Mouse (Mus musculus) ES-Bruce4 (cell line): ENCODE results near the gene Nanos3.

Experiments used
- CTCF ChIP-seq: IDR thresholded peaks from one replicate; pipeline ENCODE4 v1.8.1; 2011; ENCODE audit warnings: low read depth, low read length
- POLR2A ChIP-seq: IDR thresholded peaks from one replicate; pipeline ENCODE4 v1.8.1; 2011; ENCODE audit warnings: low read length; ENCODE audit not compliant: insufficient read depth

DNA sequence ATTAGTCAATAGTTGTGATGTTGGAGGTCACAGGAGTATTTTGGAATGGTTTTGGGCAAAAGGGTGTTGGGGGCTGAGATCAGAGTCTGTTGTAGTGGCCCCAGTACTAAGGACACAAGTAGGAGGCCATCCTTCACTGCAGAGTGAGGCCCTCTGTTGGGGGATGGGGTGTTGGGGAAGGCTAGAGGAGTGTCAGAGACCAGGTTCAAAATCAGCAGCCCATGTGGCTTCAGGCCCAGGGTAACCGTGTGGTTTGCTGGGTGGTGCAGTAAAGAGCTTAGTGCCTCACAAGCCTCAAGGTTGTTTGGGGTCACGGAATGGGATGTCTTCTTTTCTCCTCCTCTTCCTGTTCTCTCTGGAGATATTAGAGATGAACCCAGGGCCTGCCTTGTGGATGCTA is 58.3 kb downstream of the Nanos3 start:
- TF ChIP-seq CTCF (no peak), POLR2A (no peak)
